Mouse (Mus musculus): ENCODE data around the gene Cox4i2. TPM values are rescaled to one million over a fixed set of nuclear protein-coding genes. Genes with fewer than 3 reads are reported as not detected.

The Cox4i2 gene
- total and polyA plus RNA-seq, 2 experiments from 2014 or later = 17.0 to 29.9 TPM

DNA sequence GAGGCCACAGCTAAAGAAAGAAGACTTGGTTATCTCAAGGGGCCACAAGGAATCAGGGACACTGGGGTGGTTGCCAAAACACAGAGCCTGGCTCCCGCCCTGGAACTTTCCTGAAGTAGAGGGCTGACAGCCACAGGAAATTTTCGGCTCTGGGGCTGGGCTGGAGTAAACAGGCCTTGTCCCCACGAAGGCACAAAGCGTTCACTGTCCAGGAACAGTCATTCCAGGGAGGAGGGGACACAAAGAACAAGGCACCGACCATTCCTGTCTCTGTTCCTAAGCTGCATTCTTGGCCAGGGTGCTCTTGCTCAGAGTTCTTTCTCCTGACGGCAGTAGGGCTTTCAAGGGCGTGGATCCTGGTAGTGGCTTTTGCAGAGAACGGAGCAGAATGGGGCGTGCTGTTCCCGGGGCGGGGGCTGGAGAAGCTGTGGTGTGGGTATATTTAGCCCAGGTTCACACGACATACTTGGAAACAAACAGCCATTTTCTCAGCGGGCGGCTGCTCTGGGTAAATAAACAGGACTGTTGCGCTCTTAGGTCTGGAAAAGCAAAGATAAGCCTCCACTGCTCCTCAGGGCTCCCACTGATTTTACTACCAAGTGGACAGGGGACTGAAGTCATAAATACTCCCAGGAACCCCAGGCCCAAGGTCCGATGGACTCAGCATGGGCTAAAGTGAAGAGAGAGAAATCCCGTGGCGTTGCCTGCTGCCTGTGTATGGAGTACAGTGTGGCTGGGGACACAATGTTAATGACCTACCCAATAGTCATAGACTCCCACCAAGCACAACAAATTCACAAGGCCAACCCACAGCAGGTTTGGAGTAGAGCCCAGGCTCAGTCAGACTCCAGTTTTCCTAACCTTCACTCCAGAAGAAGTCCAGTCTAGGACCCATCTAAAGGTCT is 31.7 kb downstream of the Cox4i2 start:
- DNase-seq (ENCODE audit: low spot score) (peak; percentile 94), ATAC-seq (ENCODE audit: insufficient read depth, low read depth) (peak; percentile 86)
- 5% methylated on average over 18 of the region's 18 CpGs for WGBS
- peak overlapping the region; percentile 30 for H3K4me2 ChIP-seq (ENCODE audit: low read depth, low read length)
- H3K9me3 ChIP-seq (replicated peaks; ENCODE audit: control insufficient read depth, low read length) = no peaks in the 10 kb centered on the region
- peaks cover 57% of the 10 kb centered on the region for H3K4me1 ChIP-seq (ENCODE audit: control insufficient read depth, insufficient read depth)
- TF ChIP-seq CTCF (IDR thresholded peaks at IDR 0.05; ENCODE audit: low read depth) = no peak
- TF ChIP-seq EP300 (IDR thresholded peaks at IDR 0.05; ENCODE audit: low read depth) = peak; percentile 93; the same call in 1 of the 2 replicates
- no peak overlapping the region; the same call in 1 of the 2 replicates for H3K9ac ChIP-seq (replicated peaks; ENCODE audit: low read depth, low read length)
- no peak overlapping the region for H3K4me3 ChIP-seq (ENCODE audit: low read depth, low read length)
- peak overlapping the region; percentile 93 for H3K27ac ChIP-seq (ENCODE audit: low read depth)
- H3K36me3 ChIP-seq (replicated peaks; ENCODE audit: control insufficient read depth, insufficient read depth, low read length) = peaks cover 11% of the 10 kb centered on the region
- H3K27me3 ChIP-seq (ENCODE audit: control insufficient read depth, insufficient read depth, low read length) = no peaks in the 10 kb centered on the region

DNA sequence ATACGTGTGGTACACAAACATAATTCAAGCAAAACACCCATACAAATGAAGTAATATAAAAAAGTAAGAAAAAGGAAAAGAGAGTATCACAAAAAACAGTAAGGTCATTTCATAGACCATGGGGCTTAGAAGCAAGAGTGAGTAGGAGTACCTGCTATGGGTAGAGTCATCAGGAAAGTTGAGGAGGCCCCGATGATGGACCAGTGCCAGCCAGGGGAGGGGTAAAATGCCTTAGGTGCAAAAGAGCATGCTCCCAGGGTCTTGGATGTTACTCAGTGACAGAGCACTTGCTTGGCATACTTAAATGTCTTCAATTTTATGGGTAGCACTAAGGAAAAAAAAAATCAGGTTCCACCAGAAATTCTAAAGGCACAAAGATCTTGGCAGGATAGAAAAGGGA is 33.2 kb downstream of the Cox4i2 start:
- Histone ChIP-seq H3K27ac (ENCODE audit: low read depth) (peak overlapping the region; percentile 93), H3K27me3 (ENCODE audit: control insufficient read depth, insufficient read depth, low read length) (no peaks in the 10 kb centered on the region), H3K4me1 (ENCODE audit: control insufficient read depth, insufficient read depth) (peaks cover 64% of the 10 kb centered on the region), H3K36me3 (replicated peaks; ENCODE audit: control insufficient read depth, insufficient read depth, low read length) (peaks cover 3% of the 10 kb centered on the region; the same call in 1 of the 2 replicates), H3K4me2 (ENCODE audit: low read depth, low read length) (no peak overlapping the region), H3K9me3 (replicated peaks; ENCODE audit: control insufficient read depth, low read length) (no peaks in the 10 kb centered on the region), H3K4me3 (ENCODE audit: low read depth, low read length) (no peak overlapping the region), H3K9ac (replicated peaks; ENCODE audit: low read depth, low read length) (no peak overlapping the region)
- TF ChIP-seq EP300 (IDR thresholded peaks at IDR 0.05; ENCODE audit: low read depth) (no peak), CTCF (IDR thresholded peaks at IDR 0.05; ENCODE audit: low read depth) (no peak)
- WGBS = 76% methylated on average over 2 of the region's 2 CpGs
- no peak for ATAC-seq (ENCODE audit: insufficient read depth, low read depth)
- no peak for DNase-seq (ENCODE audit: low spot score)

DNA sequence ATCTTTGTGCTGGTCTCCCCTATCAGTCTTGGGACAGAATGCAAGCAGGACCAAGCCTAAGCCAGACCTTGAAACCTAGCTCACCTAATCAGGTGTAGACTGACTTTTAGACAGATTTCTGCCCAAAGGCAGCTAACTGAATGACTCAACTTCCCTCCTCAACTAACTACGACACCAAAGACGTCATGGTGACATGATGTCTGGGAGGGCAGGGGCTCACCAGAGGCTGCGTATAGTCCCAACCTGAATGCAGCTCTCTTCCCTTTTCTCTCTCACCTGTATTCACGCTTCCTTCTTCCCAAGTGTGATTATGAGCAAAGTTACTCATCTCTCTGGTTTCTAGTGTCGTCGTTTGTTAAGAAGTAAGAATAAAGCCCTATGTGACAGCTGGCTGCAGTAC is 33.6 kb downstream of the Cox4i2 start:
- ATAC-seq (ENCODE audit: insufficient read depth, low read depth) = no peak
- TF ChIP-seq CTCF (IDR thresholded peaks at IDR 0.05; ENCODE audit: low read depth) (no peak), EP300 (IDR thresholded peaks at IDR 0.05; ENCODE audit: low read depth) (no peak)
- 89% methylated on average over 6 of the region's 6 CpGs for WGBS
- Histone ChIP-seq H3K36me3 (replicated peaks; ENCODE audit: control insufficient read depth, insufficient read depth, low read length) (peaks cover 3% of the 10 kb centered on the region; the same call in 1 of the 2 replicates), H3K4me1 (ENCODE audit: control insufficient read depth, insufficient read depth) (peaks cover 68% of the 10 kb centered on the region), H3K9ac (replicated peaks; ENCODE audit: low read depth, low read length) (no peak overlapping the region), H3K9me3 (replicated peaks; ENCODE audit: control insufficient read depth, low read length) (no peaks in the 10 kb centered on the region), H3K4me2 (ENCODE audit: low read depth, low read length) (no peak overlapping the region), H3K27me3 (ENCODE audit: control insufficient read depth, insufficient read depth, low read length) (no peaks in the 10 kb centered on the region), H3K27ac (ENCODE audit: low read depth) (peak overlapping the region; percentile 93), H3K4me3 (ENCODE audit: low read depth, low read length) (no peak overlapping the region)
- DNase-seq (ENCODE audit: low spot score) = no peak

DNA sequence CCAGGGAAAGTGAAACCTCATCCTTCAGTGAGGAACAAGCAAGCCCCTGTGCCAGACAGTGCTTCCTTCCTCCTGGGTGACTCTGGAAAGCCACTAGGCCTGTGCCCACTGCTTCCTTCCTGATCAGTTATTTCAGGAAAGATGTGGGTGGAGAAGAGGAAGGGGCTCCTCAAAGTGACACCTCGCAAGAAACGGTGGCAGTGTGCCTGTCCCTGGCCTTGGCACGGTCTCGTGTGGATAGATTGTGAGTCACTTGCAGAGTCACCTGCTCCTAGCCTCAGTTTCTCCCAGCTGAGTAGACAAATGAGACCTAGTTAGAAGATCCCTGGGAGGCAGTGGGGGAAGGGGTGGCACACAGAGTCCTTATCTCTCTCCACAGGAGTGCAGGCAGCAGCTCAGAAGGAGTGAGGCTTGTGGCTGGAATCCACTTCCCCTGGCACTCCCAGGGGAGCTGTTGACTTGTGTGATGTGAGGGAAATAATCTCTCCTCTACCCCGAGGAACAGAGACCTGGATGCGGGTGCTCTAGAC is 35.0 kb downstream of the Cox4i2 start:
- WGBS = 10% methylated on average over 6 of the region's 6 CpGs
- Histone ChIP-seq H3K9me3 (replicated peaks; ENCODE audit: control insufficient read depth, low read length) (no peaks in the 10 kb centered on the region), H3K36me3 (replicated peaks; ENCODE audit: control insufficient read depth, insufficient read depth, low read length) (peaks cover 3% of the 10 kb centered on the region; the same call in 1 of the 2 replicates), H3K4me3 (ENCODE audit: low read depth, low read length) (no peak overlapping the region), H3K27me3 (ENCODE audit: control insufficient read depth, insufficient read depth, low read length) (no peaks in the 10 kb centered on the region), H3K4me2 (ENCODE audit: low read depth, low read length) (peak overlapping the region; percentile 38), H3K9ac (replicated peaks; ENCODE audit: low read depth, low read length) (peak overlapping the region; percentile 37; the same call in 1 of the 2 replicates), H3K27ac (ENCODE audit: low read depth) (peak overlapping the region; percentile 93), H3K4me1 (ENCODE audit: control insufficient read depth, insufficient read depth) (peaks cover 79% of the 10 kb centered on the region)
- ATAC-seq (ENCODE audit: insufficient read depth, low read depth) = peak; percentile 26
- DNase-seq (ENCODE audit: low spot score) = peak; percentile 58
- TF ChIP-seq EP300 (IDR thresholded peaks at IDR 0.05; ENCODE audit: low read depth) (no peak), CTCF (IDR thresholded peaks at IDR 0.05; ENCODE audit: low read depth) (no peak)

DNA sequence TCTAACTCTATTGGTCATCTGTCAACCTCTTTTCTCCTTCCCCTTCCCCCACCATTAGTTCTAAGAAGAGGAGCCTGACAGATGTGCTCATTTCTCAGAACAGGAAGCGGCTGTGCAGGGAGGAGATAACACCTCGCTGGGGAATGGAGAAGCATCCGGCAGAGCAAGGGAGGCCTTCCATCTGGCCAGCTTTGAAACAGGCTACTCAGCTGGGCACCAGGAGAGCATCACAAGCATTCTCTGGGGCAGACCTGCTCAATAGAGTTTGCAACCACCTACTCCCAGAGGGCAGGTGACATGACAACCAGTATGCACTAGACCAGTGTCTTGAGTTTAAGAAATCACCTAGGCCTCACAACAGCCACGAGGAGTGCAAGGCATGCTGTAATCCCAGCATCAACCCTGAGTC is 35.6 kb downstream of the Cox4i2 start:
- no peaks in the 10 kb centered on the region for H3K9me3 ChIP-seq (replicated peaks; ENCODE audit: control insufficient read depth, low read length)
- H3K27me3 ChIP-seq (ENCODE audit: control insufficient read depth, insufficient read depth, low read length) = no peaks in the 10 kb centered on the region
- peak overlapping the region; percentile 38 for H3K4me2 ChIP-seq (ENCODE audit: low read depth, low read length)
- 0 out of 2 replicates have a peak overlapping the region, but pooled peaks have one; percentile 37 for H3K9ac ChIP-seq (replicated peaks; ENCODE audit: low read depth, low read length)
- DNase-seq (ENCODE audit: low spot score) = peak; percentile 85
- ATAC-seq (ENCODE audit: insufficient read depth, low read depth) = peak; percentile 42; the same call in 1 of the 2 replicates
- peaks cover 3% of the 10 kb centered on the region; the same call in 1 of the 2 replicates for H3K36me3 ChIP-seq (replicated peaks; ENCODE audit: control insufficient read depth, insufficient read depth, low read length)
- 8% methylated on average over 4 of the region's 4 CpGs for WGBS
- peaks cover 79% of the 10 kb centered on the region for H3K4me1 ChIP-seq (ENCODE audit: control insufficient read depth, insufficient read depth)
- H3K4me3 ChIP-seq (ENCODE audit: low read depth, low read length) = no peak overlapping the region
- TF ChIP-seq CTCF (IDR thresholded peaks at IDR 0.05; ENCODE audit: low read depth) (no peak), EP300 (IDR thresholded peaks at IDR 0.05; ENCODE audit: low read depth) (peak; percentile 87)
- peak overlapping the region; percentile 93 for H3K27ac ChIP-seq (ENCODE audit: low read depth)
